In genomic region chr10:62522346-62522950, GRCm38 (mm10) we compare ENCODE assay signal across 10 mouse cellular contexts.
"Had no signal": no experiment of that assay in that cellular context is flagged by ENCODE, and none has a peak within 500 bp of the region (broad histone marks: within the 10 kb centered on the region; RNA-seq: fewer than 3 reads in every experiment).

No protein-coding gene starts in this region.

- ATAC-seq: hindbrain, postnatal 0 days; midbrain, embryonic 15.5 days had no signal

- H3K9me3 ChIP-seq: midbrain, embryonic 15.5 days; neural tube, embryonic 12.5 days had no signal

- H3K4me3 ChIP-seq: midbrain, embryonic 15.5 days; neural tube, embryonic 12.5 days had no signal

- H3K27ac ChIP-seq: hindbrain, postnatal 0 days; midbrain, embryonic 15.5 days; neural tube, embryonic 12.5 days had no signal

- H3K36me3 ChIP-seq: midbrain, embryonic 15.5 days; neural tube, embryonic 12.5 days had no signal

- H3K4me1 ChIP-seq: midbrain, embryonic 15.5 days; neural tube, embryonic 12.5 days had no signal

- H3K9ac ChIP-seq: liver, postnatal 0 days; midbrain, embryonic 15.5 days; neural tube, embryonic 12.5 days had no signal

- H3K4me2 ChIP-seq: midbrain, embryonic 11.5 days; midbrain, embryonic 15.5 days; neural tube, embryonic 12.5 days had no signal

- H3K27me3 ChIP-seq: midbrain, embryonic 15.5 days; neural tube, embryonic 12.5 days had no signal

- DNase-seq: kidney, adult 11 months; kidney, postnatal 14 days; liver, postnatal 0 days; lung, postnatal 36 days; retina, postnatal 1 day; right cerebral cortex, postnatal 4 days had no signal
